Mouse (Mus musculus) hindbrain, embryonic 15.5 days (tissue): Measurements from ENCODE around the gene Rragc. TPM values are rescaled to one million over a fixed set of nuclear protein-coding genes. Genes with fewer than 3 reads are reported as not detected.

Experiments used
- ATAC-seq: fragments of 200-750 bp; cut with Nextera tagmentation; 2 replicates; pipeline ENCODE4 v1.8.0; 2017; ENCODE audit warnings: low read depth, moderate number of reproducible peaks, moderate TSS enrichment; ENCODE audit not compliant: low FRiP score
- H3K27ac ChIP-seq: fragments of 300-500 bp; sonication (generic); replicated peaks from 2 replicates; pipeline ENCODE4 v1.5.1; 2015; ENCODE audit warnings: mild to moderate bottlenecking, inconsistent platforms
- H3K27me3 ChIP-seq: fragments of 300-500 bp; sonication (generic); 2 replicates; pipeline ENCODE4 v1.6.1; 2015; ENCODE audit warnings: control low read depth, inconsistent platforms
- H3K36me3 ChIP-seq: fragments of 300-500 bp; sonication (generic); 2 replicates; pipeline ENCODE4 v1.6.1; 2015; ENCODE audit warnings: control low read depth, inconsistent platforms
- H3K4me1 ChIP-seq: fragments of 300-500 bp; sonication (generic); replicated peaks from 2 replicates; pipeline ENCODE4 v1.6.1; 2015; ENCODE audit warnings: control low read depth, inconsistent platforms
- H3K4me2 ChIP-seq: fragments of 300-500 bp; sonication (generic); 2 replicates; pipeline ENCODE4 v1.6.1; 2015; ENCODE audit warnings: moderate library complexity, mild to moderate bottlenecking, inconsistent platforms
- H3K4me3 ChIP-seq: fragments of 300-500 bp; sonication (generic); 2 replicates; pipeline ENCODE4 v1.5.1; 2015; ENCODE audit warnings: mild to moderate bottlenecking, inconsistent platforms
- H3K9ac ChIP-seq: fragments of 300-500 bp; sonication (generic); 2 replicates; pipeline ENCODE4 v1.6.1; 2015; ENCODE audit warnings: inconsistent platforms
- H3K9me3 ChIP-seq: fragments of 300-500 bp; sonication (generic); 2 replicates; pipeline ENCODE4 v1.6.1; 2016; ENCODE audit warnings: control low read depth, inconsistent platforms
- WGBS: fragments of 180-500 bp; shearing (Covaris S2); methylation state at CpG from one replicate; pipeline ENCODE4 v1.1.7; 2015; 5-methylcytosine and 5-hydroxymethylcytosine counted together
- polyA plus RNA-seq: library from polyadenylated mRNA; unstranded; fragments of >200 nt; fragmentation: Nextera tagmentation; extraction: Ambion mirVana; gene quantifications from 2 replicates; pipeline ENCODE4 v1.2.1, GENCODE M21; 2015

Rragc gene
- polyA plus RNA-seq, 1 experiment from 2014 or later = 47.8 TPM

DNA sequence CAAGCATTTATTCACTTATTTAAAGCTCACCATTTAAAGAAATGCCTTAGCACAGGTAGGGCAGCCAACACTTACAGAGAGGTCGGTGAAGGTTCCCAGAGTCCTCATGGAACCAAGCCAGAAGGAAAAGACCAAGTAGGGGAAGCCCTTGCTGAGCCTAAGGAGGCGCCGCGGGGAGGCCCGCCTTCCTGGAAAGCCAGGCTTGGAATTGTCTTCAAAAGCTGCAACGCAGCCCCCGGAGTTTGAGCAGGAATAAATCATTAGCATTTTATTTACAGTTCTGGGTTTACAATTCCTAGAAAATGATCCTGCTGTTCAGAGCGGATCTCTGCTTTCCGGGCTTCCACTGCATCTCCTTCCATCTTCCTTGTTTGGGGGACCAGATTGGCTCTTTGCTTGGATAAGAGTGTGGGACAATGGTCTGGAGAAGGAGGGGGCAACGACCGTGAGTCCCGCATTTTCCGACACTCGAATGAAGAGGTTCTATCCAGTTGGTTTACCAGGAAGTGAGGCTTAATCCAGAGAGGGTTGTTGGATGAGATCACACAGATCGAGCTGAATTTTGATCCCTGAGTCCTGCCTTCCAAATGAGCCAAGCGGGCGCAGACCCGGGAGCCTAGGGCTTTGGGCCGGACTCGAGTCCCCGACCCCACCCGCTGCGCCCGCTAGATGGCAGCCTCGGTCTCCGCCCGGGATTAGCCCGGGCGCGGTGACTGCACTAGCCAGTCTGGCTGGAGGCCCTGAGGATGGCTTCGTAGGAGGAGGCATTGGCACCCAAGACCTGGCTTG lies 39.7 kb downstream of the Rragc start:
- Histone ChIP-seq H3K27ac (no peak overlapping the region), H3K9ac (no peak overlapping the region), H3K4me3 (peak overlapping the region; percentile 13; the same call in 1 of the 2 replicates), H3K4me2 (peak overlapping the region; percentile 44), H3K36me3 (no peaks in the 10 kb centered on the region), H3K9me3 (no peaks in the 10 kb centered on the region), H3K4me1 (peaks cover 12% of the 10 kb centered on the region), H3K27me3 (peaks cover 21% of the 10 kb centered on the region)
- WGBS = 7% methylated on average over 31 of the region's 31 CpGs
- peak; percentile 85 for ATAC-seq

DNA sequence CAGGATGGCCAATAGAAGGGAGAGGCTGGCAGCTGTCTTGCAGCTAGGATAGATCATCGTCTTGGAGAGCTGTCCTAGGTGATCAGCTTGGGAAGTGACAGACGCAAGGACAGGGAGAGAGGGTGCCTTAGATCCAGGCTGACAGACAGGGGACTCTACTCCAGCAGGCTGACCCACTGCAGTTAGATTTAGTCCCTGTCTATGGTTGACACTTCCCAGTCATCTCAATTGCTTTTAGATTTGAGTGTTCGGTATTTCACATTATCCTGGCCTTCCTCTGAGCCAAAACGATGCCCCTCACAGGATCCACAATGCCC lies 40.2 kb downstream of the Rragc start:
- Histone ChIP-seq H3K4me2 (peak overlapping the region; percentile 44; the same call in 1 of the 2 replicates), H3K9ac (no peak overlapping the region), H3K36me3 (no peaks in the 10 kb centered on the region), H3K4me1 (peaks cover 9% of the 10 kb centered on the region), H3K9me3 (no peaks in the 10 kb centered on the region), H3K27me3 (peaks cover 21% of the 10 kb centered on the region), H3K4me3 (no peak overlapping the region), H3K27ac (no peak overlapping the region)
- WGBS = 52% methylated on average over 4 of the region's 4 CpGs
- peak; percentile 59; the same call in 1 of the 2 replicates for ATAC-seq

- no peak for ATAC-seq
- Histone ChIP-seq H3K36me3 (no peaks in the 10 kb centered on the region), H3K4me1 (peaks cover 9% of the 10 kb centered on the region), H3K27me3 (peaks cover 21% of the 10 kb centered on the region), H3K4me2 (no peak overlapping the region), H3K9me3 (no peaks in the 10 kb centered on the region), H3K4me3 (no peak overlapping the region), H3K27ac (no peak overlapping the region), H3K9ac (no peak overlapping the region)
- 71% methylated on average over 4 of the region's 4 CpGs for WGBS
These were observed 40.6 kb downstream of the Rragc start for GRCm38 (mm10) chr4:123957891-123958290.

- H3K9me3 ChIP-seq = no peaks in the 10 kb centered on the region
- no peak overlapping the region for H3K9ac ChIP-seq
- no peaks in the 10 kb centered on the region for H3K36me3 ChIP-seq
- peaks cover 23% of the 10 kb centered on the region for H3K27me3 ChIP-seq
- 67% methylated on average over 4 of the region's 4 CpGs for WGBS
- H3K27ac ChIP-seq = no peak overlapping the region
- H3K4me1 ChIP-seq = peaks cover 9% of the 10 kb centered on the region
- no peak for ATAC-seq
- no peak overlapping the region for H3K4me2 ChIP-seq
- H3K4me3 ChIP-seq = no peak overlapping the region
These were observed 43.7 kb downstream of the Rragc start for GRCm38 (mm10) chr4:123960955-123961354.

GRCm38 (mm10) chr4:123962721-123963120 lies 45.5 kb downstream of the Rragc start:
- Histone ChIP-seq H3K27me3 (peaks cover 14% of the 10 kb centered on the region), H3K27ac (no peak overlapping the region), H3K9ac (no peak overlapping the region), H3K4me2 (no peak overlapping the region), H3K4me3 (no peak overlapping the region), H3K9me3 (no peaks in the 10 kb centered on the region), H3K4me1 (no peaks in the 10 kb centered on the region), H3K36me3 (no peaks in the 10 kb centered on the region)
- ATAC-seq = no peak
- WGBS = 66% methylated on average over 9 of the region's 9 CpGs

- Histone ChIP-seq H3K27me3 (peaks cover 10% of the 10 kb centered on the region; the same call in 1 of the 2 replicates), H3K36me3 (no peaks in the 10 kb centered on the region), H3K4me2 (no peak overlapping the region), H3K9me3 (no peaks in the 10 kb centered on the region), H3K27ac (no peak overlapping the region), H3K4me1 (peaks cover 14% of the 10 kb centered on the region), H3K4me3 (no peak overlapping the region), H3K9ac (no peak overlapping the region)
- 84% methylated on average over 8 of the region's 8 CpGs for WGBS
- ATAC-seq = no peak
These were observed 51.5 kb downstream of the Rragc start for GRCm38 (mm10) chr4:123968663-123969321.

- H3K27me3 ChIP-seq = peaks cover 15% of the 10 kb centered on the region; the same call in 1 of the 2 replicates
- H3K36me3 ChIP-seq = no peaks in the 10 kb centered on the region
- no peak overlapping the region for H3K4me2 ChIP-seq
- ATAC-seq = no peak
- WGBS = 80% methylated on average over 7 of the region's 7 CpGs
- no peak overlapping the region for H3K4me3 ChIP-seq
- H3K4me1 ChIP-seq = peaks cover 14% of the 10 kb centered on the region
- no peaks in the 10 kb centered on the region for H3K9me3 ChIP-seq
- H3K27ac ChIP-seq = no peak overlapping the region
- no peak overlapping the region for H3K9ac ChIP-seq
These were observed 52.2 kb downstream of the Rragc start for GRCm38 (mm10) chr4:123969458-123969857.

DNA sequence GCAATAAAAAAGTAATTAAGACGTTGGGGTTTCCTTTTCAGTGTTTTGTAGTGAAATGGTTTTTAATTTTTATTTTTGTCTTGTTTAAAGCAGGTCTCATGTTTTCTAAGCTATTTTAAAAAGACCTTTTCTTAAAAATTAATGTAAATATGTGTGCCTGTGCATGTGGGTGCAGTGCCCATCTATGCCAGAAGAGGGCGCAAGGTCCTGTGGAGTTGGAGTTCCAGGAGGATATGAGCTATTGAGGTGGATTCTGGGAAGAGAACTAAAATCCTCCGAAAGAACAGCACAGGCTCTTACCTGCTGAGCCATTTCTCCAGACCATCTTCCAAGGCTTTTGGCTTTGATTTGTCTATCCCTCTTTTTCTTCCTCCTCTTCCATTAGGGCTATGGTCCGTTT lies 53.8 kb downstream of the Rragc start:
- 87% methylated on average over 4 of the region's 4 CpGs for WGBS
- Histone ChIP-seq H3K4me3 (no peak overlapping the region), H3K4me1 (peaks cover 14% of the 10 kb centered on the region), H3K9ac (no peak overlapping the region), H3K9me3 (no peaks in the 10 kb centered on the region), H3K4me2 (no peak overlapping the region), H3K36me3 (no peaks in the 10 kb centered on the region), H3K27me3 (peaks cover 17% of the 10 kb centered on the region), H3K27ac (no peak overlapping the region)
- no peak for ATAC-seq

GRCm38 (mm10) chr4:123972423-123973049 lies 55.3 kb downstream of the Rragc start:
- Histone ChIP-seq H3K9ac (0 out of 2 replicates have a peak overlapping the region, but pooled peaks have one; percentile 32), H3K4me1 (peaks cover 14% of the 10 kb centered on the region), H3K27me3 (peaks cover 17% of the 10 kb centered on the region), H3K4me2 (peak overlapping the region; percentile 68), H3K9me3 (no peaks in the 10 kb centered on the region), H3K36me3 (no peaks in the 10 kb centered on the region), H3K27ac (no peak overlapping the region), H3K4me3 (peak overlapping the region; percentile 30)
- peak; percentile 77 for ATAC-seq
- 5% methylated on average over 26 of the region's 29 CpGs for WGBS

GRCm38 (mm10) chr4:123982105-123982504 lies 64.9 kb downstream of the Rragc start:
- Histone ChIP-seq H3K4me2 (no peak overlapping the region), H3K27me3 (no peaks in the 10 kb centered on the region), H3K4me3 (no peak overlapping the region), H3K27ac (no peak overlapping the region), H3K4me1 (0 out of 2 replicates have a peak, but pooled peaks cover 5% of the 10 kb centered on the region), H3K9me3 (no peaks in the 10 kb centered on the region), H3K9ac (no peak overlapping the region), H3K36me3 (no peaks in the 10 kb centered on the region)
- 20% methylated on average over 5 of the region's 5 CpGs for WGBS
- ATAC-seq = no peak
